Mouse (Mus musculus): ENCODE measurements at regions not wholly inside any gene's neighbourhood (a gene's known extent, or its start where the extent isn't known, plus 50 kb on each side); places are given as distances from the start of the nearest gene placed in this dataset.

DNA sequence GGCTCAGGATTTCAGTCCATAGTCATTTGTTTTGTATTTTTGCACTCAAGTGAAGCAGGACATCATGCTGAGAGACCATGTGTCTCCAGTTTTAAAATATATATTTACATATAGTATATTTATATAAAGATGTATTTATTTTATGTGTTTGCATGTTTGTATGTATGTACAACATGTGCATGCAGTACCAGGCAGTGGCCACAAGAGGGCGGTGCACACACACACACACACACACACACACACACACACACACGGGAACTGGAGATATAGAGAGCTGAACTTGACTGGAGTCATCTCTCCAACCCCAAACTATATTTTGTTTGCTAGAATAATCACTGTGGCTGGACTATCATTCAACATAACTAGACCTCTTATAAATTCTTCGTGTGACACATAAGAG is 66.1 kb upstream of the Sec14l1 start:
- DNase-seq (ENCODE audit: low spot score): no peak
- peaks cover 9% of the 10 kb centered on the region; the same call in 1 of the 2 replicates for H3K4me1 ChIP-seq (replicated peaks; ENCODE audit: control insufficient read depth, insufficient read depth, low read length)
- no peak overlapping the region for H3K27ac ChIP-seq (ENCODE audit: low read depth, low read length)
- no peak for ATAC-seq (replicated peaks; ENCODE audit: low FRiP score)
- no peak overlapping the region for H3K4me2 ChIP-seq (ENCODE audit: low read depth, low read length, severe bottlenecking)
- no peak overlapping the region for H3K9ac ChIP-seq (ENCODE audit: low read length)
- no peaks in the 10 kb centered on the region for H3K36me3 ChIP-seq (ENCODE audit: control insufficient read depth, insufficient read depth, low read length)
- peaks cover 3% of the 10 kb centered on the region; the same call in 1 of the 2 replicates for H3K9me3 ChIP-seq (ENCODE audit: control insufficient read depth, low read length)
- H3K4me3 ChIP-seq (ENCODE audit: low read depth, low read length): no peak overlapping the region
- H3K27me3 ChIP-seq (ENCODE audit: control insufficient read depth, insufficient read depth, low read length): no peaks in the 10 kb centered on the region
- WGBS: 91% methylated on average over 3 of the region's 3 CpGs

DNA sequence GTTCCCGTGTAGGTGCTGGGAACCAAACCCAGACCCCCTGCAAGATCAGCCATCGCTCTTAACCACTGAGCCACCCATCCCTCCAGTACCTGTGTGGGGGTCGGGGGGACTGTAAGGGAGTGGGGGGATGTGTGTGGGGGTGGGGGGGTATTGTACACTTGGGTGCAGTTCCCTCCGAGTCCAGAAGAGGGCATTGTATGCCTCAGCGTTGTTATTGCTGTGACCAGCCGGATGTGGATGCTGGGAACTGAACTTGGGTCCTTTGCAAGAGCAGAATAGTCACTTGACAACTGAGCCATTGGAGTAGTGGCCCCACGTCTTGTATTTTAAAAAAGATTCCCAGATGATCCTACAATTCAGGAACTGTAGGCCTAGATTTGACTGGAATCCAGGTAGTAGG is 64.2 kb upstream of the Sec14l1 start:
- Histone ChIP-seq H3K4me2 (ENCODE audit: low read depth, low read length, severe bottlenecking) (no peak overlapping the region), H3K9ac (ENCODE audit: low read length) (no peak overlapping the region), H3K27ac (ENCODE audit: low read depth, low read length) (no peak overlapping the region), H3K27me3 (ENCODE audit: control insufficient read depth, insufficient read depth, low read length) (no peaks in the 10 kb centered on the region), H3K4me3 (ENCODE audit: low read depth, low read length) (no peak overlapping the region), H3K9me3 (ENCODE audit: control insufficient read depth, low read length) (peaks cover 3% of the 10 kb centered on the region; the same call in 1 of the 2 replicates), H3K36me3 (ENCODE audit: control insufficient read depth, insufficient read depth, low read length) (no peaks in the 10 kb centered on the region), H3K4me1 (replicated peaks; ENCODE audit: control insufficient read depth, insufficient read depth, low read length) (peaks cover 9% of the 10 kb centered on the region; the same call in 1 of the 2 replicates)
- DNase-seq (ENCODE audit: low spot score): no peak
- 93% methylated on average over 7 of the region's 7 CpGs for WGBS
- ATAC-seq (replicated peaks; ENCODE audit: low FRiP score): no peak

DNA sequence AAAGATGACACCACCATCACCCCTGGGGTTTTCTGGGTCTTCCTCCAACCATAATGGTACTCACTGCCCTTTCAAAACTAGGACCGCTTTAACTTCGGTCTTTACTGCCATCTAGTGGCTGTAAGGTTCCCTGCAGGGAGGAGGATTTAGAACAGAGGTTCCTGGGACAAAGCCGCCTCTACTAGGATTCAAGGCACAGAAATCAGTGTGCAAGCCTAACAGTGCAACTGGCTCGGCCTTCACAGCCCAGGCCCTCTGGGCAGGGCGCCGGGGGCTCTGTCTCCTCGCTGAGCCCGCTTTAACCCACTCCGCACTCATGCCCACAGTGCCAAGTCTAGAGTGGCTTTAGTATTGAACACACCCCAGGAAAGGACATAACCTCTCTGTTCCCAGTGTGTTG is 58.0 kb upstream of the Sec14l1 start:
- ATAC-seq (replicated peaks; ENCODE audit: low FRiP score) (peak; percentile 57), DNase-seq (ENCODE audit: low spot score) (peak; percentile 80)
- H3K4me3 ChIP-seq (ENCODE audit: low read depth, low read length): no peak overlapping the region
- H3K4me1 ChIP-seq (replicated peaks; ENCODE audit: control insufficient read depth, insufficient read depth, low read length): peaks cover 9% of the 10 kb centered on the region
- 14% methylated on average over 9 of the region's 9 CpGs for WGBS
- H3K27me3 ChIP-seq (ENCODE audit: control insufficient read depth, insufficient read depth, low read length): no peaks in the 10 kb centered on the region; the same call in 1 of the 2 replicates
- no peak overlapping the region; the same call in 1 of the 2 replicates for H3K4me2 ChIP-seq (ENCODE audit: low read depth, low read length, severe bottlenecking)
- H3K9me3 ChIP-seq (ENCODE audit: control insufficient read depth, low read length): no peaks in the 10 kb centered on the region
- H3K27ac ChIP-seq (ENCODE audit: low read depth, low read length): no peak overlapping the region
- peak overlapping the region; percentile 42; the same call in 1 of the 2 replicates for H3K9ac ChIP-seq (ENCODE audit: low read length)
- no peaks in the 10 kb centered on the region for H3K36me3 ChIP-seq (ENCODE audit: control insufficient read depth, insufficient read depth, low read length)

DNA sequence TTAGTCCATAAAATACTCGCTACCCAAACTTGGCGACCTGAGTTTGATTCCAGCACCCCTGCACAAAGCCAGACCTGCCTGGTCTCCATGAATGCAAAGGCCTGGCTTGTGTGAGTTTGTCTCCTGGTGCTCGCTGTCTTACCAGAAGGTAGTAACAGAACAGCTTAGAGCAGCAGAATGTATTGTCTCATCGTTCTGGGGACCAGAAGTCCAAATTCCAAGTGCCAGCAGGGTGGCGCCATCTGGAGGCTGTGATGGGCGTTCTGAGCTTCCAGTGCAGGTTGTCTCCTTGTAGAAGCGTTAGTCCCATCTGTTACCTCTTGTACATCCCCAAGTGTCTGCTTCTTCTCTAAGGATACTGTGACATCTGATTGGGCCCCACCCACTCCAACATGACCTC is 57.5 kb upstream of the Sec14l1 start:
- H3K4me1 ChIP-seq (replicated peaks; ENCODE audit: control insufficient read depth, insufficient read depth, low read length): peaks cover 9% of the 10 kb centered on the region
- peak; percentile 75 for DNase-seq (ENCODE audit: low spot score)
- 36% methylated on average over 7 of the region's 7 CpGs for WGBS
- no peaks in the 10 kb centered on the region; the same call in 1 of the 2 replicates for H3K27me3 ChIP-seq (ENCODE audit: control insufficient read depth, insufficient read depth, low read length)
- no peak overlapping the region for H3K4me2 ChIP-seq (ENCODE audit: low read depth, low read length, severe bottlenecking)
- no peaks in the 10 kb centered on the region for H3K36me3 ChIP-seq (ENCODE audit: control insufficient read depth, insufficient read depth, low read length)
- no peak overlapping the region for H3K9ac ChIP-seq (ENCODE audit: low read length)
- H3K9me3 ChIP-seq (ENCODE audit: control insufficient read depth, low read length): no peaks in the 10 kb centered on the region
- no peak overlapping the region for H3K4me3 ChIP-seq (ENCODE audit: low read depth, low read length)
- H3K27ac ChIP-seq (ENCODE audit: low read depth, low read length): no peak overlapping the region
- ATAC-seq (replicated peaks; ENCODE audit: low FRiP score): no peak; the same call in 1 of the 2 replicates

DNA sequence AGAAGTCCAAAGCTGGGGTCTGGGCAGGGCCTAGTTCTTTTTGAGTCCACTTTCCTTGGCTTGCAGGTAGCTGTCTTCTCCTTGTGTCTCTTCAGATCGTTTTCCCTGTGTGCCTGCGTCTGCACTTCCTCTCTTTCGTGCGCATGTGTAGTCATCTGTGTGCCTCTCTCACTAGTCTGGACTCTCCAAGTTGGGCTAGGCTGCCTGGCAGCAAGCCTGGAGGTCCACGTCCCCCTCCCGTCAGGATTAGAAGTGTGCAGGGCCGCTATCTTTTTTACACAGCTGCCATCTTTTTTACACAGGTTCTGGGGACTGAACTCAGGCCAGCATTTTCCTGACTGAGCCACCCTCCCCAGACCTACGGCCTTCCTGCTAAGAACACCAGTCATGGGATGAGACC is 55.8 kb upstream of the Sec14l1 start:
- H3K9ac ChIP-seq (ENCODE audit: low read length): no peak overlapping the region
- DNase-seq (ENCODE audit: low spot score) (no peak), ATAC-seq (replicated peaks; ENCODE audit: low FRiP score) (no peak)
- no peak overlapping the region for H3K27ac ChIP-seq (ENCODE audit: low read depth, low read length)
- no peaks in the 10 kb centered on the region for H3K36me3 ChIP-seq (ENCODE audit: control insufficient read depth, insufficient read depth, low read length)
- H3K27me3 ChIP-seq (ENCODE audit: control insufficient read depth, insufficient read depth, low read length): no peaks in the 10 kb centered on the region; the same call in 1 of the 2 replicates
- WGBS: 62% methylated on average over 8 of the region's 8 CpGs
- H3K4me1 ChIP-seq (replicated peaks; ENCODE audit: control insufficient read depth, insufficient read depth, low read length): peaks cover 9% of the 10 kb centered on the region
- H3K4me2 ChIP-seq (ENCODE audit: low read depth, low read length, severe bottlenecking): no peak overlapping the region
- H3K4me3 ChIP-seq (ENCODE audit: low read depth, low read length): no peak overlapping the region
- H3K9me3 ChIP-seq (ENCODE audit: control insufficient read depth, low read length): no peaks in the 10 kb centered on the region

DNA sequence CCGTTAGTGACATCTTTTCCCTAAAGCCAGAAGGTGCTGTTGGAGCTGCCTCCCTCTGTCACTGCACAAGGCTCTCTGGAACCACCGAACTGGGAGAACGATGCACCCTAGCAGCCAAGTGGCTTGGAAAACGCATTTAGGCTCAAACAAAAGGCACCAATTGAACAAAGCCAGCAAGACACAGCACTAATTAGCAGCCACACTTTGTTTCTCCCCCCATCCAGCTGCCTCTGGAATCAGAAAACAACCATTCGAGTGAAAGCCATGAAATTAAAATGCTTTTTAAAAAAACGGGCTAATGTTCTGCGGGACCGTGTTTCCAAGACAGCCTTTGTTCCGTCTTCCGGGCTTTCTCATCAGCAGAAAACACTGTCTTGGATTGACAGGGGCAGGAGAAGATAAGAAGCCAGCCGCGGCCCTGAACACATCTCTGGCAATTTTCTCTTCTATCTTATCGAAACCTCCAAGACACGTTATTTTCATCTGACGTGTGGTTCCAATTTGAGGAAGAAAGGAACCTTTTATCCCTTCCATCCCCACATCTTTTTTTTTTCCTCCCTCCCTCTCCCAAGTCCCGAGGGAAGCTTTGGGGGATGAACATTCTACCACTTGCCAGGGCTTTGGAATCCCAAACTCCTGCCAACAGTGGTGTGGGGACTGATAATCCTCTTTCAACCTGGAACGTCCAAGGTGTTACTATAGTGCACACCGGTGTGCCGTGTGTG is 54.8 kb upstream of the Sec14l1 start:
- no peaks in the 10 kb centered on the region for H3K36me3 ChIP-seq (ENCODE audit: control insufficient read depth, insufficient read depth, low read length)
- 3% methylated on average over 19 of the region's 19 CpGs for WGBS
- H3K27ac ChIP-seq (ENCODE audit: low read depth, low read length): peak overlapping the region; percentile 72
- H3K4me2 ChIP-seq (ENCODE audit: low read depth, low read length, severe bottlenecking): peak overlapping the region; percentile 25
- H3K9ac ChIP-seq (ENCODE audit: low read length): 0 out of 2 replicates have a peak overlapping the region, but pooled peaks have one; percentile 2
- peak; percentile 73 for DNase-seq (ENCODE audit: low spot score)
- ATAC-seq (replicated peaks; ENCODE audit: low FRiP score): no peak
- no peaks in the 10 kb centered on the region for H3K9me3 ChIP-seq (ENCODE audit: control insufficient read depth, low read length)
- no peak overlapping the region for H3K4me3 ChIP-seq (ENCODE audit: low read depth, low read length)
- peaks cover 9% of the 10 kb centered on the region for H3K4me1 ChIP-seq (replicated peaks; ENCODE audit: control insufficient read depth, insufficient read depth, low read length)
- H3K27me3 ChIP-seq (ENCODE audit: control insufficient read depth, insufficient read depth, low read length): no peaks in the 10 kb centered on the region; the same call in 1 of the 2 replicates

DNA sequence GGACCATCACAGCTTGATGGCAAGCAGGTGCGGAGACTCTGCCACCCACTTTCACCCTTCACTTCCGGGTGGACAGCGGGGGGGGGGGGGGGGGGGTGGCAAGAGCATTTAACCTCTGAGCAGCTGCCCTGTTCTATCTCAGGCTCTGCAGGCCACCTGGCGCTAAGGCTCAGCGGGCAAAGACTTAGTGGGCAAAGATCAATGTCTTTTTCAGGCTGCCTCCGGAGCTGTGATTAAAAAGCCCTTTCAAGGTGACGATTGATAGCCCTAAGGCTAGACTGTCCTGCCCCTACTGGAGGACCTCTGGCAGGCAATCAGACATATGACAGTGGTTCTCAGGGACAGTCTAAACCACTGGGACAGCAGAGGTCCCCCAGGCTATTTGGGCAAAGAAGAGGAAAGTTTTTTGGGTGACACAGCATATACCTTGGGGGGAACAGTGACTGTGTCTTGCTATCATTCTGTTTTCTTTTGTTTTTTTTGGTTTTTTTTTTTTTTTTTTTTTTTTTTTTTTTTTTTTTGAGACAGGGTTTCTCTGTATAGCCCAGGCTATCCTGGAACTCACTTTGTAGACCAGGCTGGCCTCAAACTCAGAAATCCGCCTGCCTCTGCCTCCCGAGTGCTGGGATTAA is 54.1 kb upstream of the Sec14l1 start:
- no peaks in the 10 kb centered on the region; the same call in 1 of the 2 replicates for H3K27me3 ChIP-seq (ENCODE audit: control insufficient read depth, insufficient read depth, low read length)
- ATAC-seq (replicated peaks; ENCODE audit: low FRiP score) (no peak), DNase-seq (ENCODE audit: low spot score) (no peak)
- peak overlapping the region; percentile 25 for H3K4me2 ChIP-seq (ENCODE audit: low read depth, low read length, severe bottlenecking)
- no peaks in the 10 kb centered on the region for H3K36me3 ChIP-seq (ENCODE audit: control insufficient read depth, insufficient read depth, low read length)
- peak overlapping the region; percentile 72; the same call in 1 of the 2 replicates for H3K27ac ChIP-seq (ENCODE audit: low read depth, low read length)
- H3K9me3 ChIP-seq (ENCODE audit: control insufficient read depth, low read length): no peaks in the 10 kb centered on the region
- H3K4me3 ChIP-seq (ENCODE audit: low read depth, low read length): no peak overlapping the region
- peaks cover 9% of the 10 kb centered on the region for H3K4me1 ChIP-seq (replicated peaks; ENCODE audit: control insufficient read depth, insufficient read depth, low read length)
- 25% methylated on average over 8 of the region's 9 CpGs for WGBS
- no peak overlapping the region for H3K9ac ChIP-seq (ENCODE audit: low read length)

DNA sequence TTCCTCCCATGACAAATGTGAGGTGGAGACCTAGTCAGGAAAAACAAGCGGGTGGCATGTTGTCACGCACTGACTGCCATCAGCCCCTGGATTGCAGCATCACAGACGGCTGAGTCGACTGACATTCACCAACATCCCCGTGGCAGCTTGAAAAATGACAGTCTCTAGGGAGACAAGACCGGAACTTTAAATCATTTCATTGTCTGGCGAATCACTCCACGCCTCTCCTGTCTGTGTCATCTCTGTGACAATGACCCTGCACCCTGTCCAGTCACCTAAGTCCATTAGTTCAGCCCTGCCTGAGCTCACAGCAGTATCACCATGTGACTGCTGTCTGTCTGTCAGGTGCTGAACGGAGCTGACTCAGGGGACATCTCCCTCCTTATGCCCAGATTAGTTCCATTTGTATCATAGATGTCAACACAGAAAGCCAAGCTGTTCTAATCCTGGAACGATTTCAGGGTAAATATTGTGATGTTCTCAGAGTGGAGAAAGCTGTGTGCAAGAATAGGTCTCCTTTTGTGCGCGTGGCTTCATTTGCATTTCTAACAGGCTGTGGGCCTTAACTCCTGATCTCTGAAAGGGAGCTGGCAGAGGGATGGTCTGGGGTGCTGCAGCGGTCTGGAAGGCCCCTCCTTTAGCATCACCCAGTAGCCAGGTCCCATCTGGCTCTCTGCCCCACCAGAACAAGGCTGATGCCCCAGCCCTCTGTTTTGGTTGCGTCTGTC is 52.0 kb upstream of the Sec14l1 start:
- no peak for ATAC-seq (replicated peaks; ENCODE audit: low FRiP score)
- Histone ChIP-seq H3K9ac (ENCODE audit: low read length) (no peak overlapping the region), H3K4me3 (ENCODE audit: low read depth, low read length) (no peak overlapping the region), H3K27me3 (ENCODE audit: control insufficient read depth, insufficient read depth, low read length) (no peaks in the 10 kb centered on the region; the same call in 1 of the 2 replicates), H3K4me2 (ENCODE audit: low read depth, low read length, severe bottlenecking) (no peak overlapping the region), H3K36me3 (ENCODE audit: control insufficient read depth, insufficient read depth, low read length) (no peaks in the 10 kb centered on the region), H3K9me3 (ENCODE audit: control insufficient read depth, low read length) (no peaks in the 10 kb centered on the region), H3K27ac (ENCODE audit: low read depth, low read length) (no peak overlapping the region), H3K4me1 (replicated peaks; ENCODE audit: control insufficient read depth, insufficient read depth, low read length) (peaks cover 7% of the 10 kb centered on the region)
- WGBS: 68% methylated on average over 14 of the region's 14 CpGs
- no peak for DNase-seq (ENCODE audit: low spot score)
